Mouse (Mus musculus) lung, adult 10 weeks (tissue): ENCODE results near the gene Prb1. TPM values are rescaled to one million over a fixed set of nuclear protein-coding genes. Genes with fewer than 3 reads are reported as not detected.

Experiments used
- polyA plus RNA-seq: library from polyadenylated mRNA; stranded (reverse); fragments of 350-450 nt; fragmentation: Illumina TruSeq; extraction: RNeasy Lipid Tissue Mini Kit (QIAGEN cat#74804); gene quantifications from one replicate; pipeline ENCODE4 v1.2.3, GENCODE M21; 2014; ENCODE audit warnings: low read depth, low replicate concordance; ENCODE audit not compliant: insufficient read depth

Prb1 gene
- polyA plus RNA-seq = not detected

GRCm38 (mm10) chr6:132210421-132210820 lies at the start of gene Prb1:
Prb1 (minus strand) TSS chr6:132210521.

Other genes starting within 250 kb of the Prb1 start
- gene Prpmp5, start 104.2 kb upstream of the Prb1 start, polyA plus RNA-seq = not detected
- not detected for gene Gm8882, start 153.6 kb upstream of the Prb1 start, polyA plus RNA-seq